Mouse (Mus musculus) embryo, embryonic 11 days (tissue): ENCODE measurements around the gene Rpl34.

Source experiments
- DNase-seq: peaks from one replicate; pipeline ENCODE4 v3.0.0-alpha.2; 2015

Gene Rpl34

DNA sequence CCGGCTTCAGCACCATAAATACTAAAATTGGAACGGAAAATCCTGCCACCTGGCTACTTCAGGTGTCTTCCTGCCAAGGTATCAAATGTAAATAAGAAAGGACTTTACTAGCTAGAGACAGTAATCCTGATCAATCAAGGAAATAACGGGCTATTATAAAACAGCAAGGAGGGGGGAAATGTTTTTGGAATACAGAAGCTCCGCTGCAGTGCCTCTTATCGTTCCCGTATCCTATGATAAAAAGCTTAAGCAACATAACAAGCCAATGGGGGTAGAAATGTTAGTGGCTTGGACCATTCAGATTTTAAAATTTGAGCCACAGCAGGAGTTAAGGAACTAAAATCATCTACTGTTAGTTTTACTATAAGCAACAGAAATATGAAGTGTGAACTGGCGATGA is 20.1 kb downstream of the Rpl34 start:
- no peak for DNase-seq

DNA sequence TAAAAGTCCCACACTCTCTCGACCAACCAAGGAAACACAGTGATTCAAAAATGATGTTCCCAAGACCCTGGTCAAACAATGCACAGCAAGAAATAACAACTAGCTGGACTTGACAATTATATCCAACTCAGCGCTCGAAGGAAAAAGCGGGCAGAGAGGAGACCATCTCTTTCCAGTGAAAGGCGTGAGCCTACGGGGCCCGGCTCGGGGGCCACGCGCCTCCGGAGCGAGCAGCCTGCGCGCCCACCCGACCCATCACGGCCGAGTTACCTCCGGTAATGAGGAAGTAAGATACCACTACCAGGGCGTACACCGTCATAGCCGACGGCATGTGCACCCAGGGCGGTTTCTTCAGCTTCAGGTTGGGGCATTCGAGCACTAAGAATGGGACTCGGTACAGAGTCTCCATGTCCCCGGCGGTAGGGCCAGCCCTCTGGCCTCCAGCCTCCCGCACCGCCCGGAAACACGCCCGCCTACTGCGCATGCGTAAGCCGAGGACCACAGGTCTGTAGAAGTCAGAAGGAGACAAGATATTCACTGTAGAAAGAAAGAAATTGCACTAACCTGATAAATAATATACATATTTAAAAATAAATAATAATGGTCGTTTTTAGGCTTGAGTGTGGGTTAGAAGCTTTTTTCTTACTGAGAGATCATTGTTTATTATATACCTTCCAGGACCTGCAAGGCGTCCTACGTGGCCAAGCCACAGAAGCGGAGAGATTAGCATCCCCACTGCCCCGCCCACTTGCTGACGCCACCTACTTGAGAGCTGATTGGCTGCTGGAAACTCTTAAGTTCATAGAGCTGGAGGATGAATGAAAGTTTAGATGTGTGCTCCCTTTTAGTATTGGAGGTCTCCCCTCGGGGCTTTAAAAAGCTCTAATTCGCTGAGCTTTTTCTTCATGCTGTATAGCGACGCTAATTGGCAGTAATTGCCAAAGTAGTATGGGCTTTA is 21.0 kb downstream of the Rpl34 start, which contains the start of gene Ostc:
Gene Ostc (minus strand): TSS at position 478 of the 958 bp plus-strand sequence.
- DNase-seq, result peak; percentile 99

DNA sequence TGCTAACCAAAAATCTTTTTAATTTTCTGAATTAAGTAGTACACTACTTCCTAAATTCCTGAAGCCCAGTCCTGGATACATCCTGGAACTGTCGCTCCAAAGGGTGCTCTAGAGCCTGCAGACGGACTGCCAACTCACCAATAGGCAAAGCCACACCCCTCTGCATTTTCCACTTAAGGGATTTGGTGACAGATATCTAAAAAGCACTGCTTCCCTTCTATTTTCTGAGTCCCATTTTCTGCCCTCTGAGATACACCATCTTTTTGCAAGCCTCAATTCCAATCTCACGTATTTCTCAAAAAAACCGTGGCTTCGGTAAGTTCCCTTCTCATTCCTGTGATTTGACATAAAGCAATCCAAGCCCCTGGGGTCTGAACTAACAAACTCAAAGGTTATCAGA is 21.7 kb downstream of the Rpl34 start:
- DNase-seq, result peak; percentile 37

DNA sequence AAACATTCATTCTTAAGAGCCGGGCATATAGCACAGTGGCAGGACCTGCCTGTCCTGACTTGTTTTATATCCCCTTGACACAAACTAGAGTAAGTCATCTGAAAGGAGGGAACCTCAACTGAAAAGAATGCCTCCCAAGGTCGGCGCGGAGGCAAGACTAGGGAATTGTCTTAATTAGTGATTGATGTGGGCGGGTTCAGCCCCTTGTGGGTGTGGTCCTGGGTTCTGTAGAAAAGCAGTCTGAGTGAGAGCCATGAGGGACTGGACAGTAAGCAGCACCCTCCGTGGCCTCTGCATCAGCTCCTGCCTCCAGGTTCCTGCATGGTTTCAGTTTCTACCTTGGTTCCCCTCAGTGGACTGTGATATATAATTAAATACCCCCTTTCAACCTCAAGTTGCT is 27.9 kb downstream of the Rpl34 start:
- DNase-seq, result no peak

DNA sequence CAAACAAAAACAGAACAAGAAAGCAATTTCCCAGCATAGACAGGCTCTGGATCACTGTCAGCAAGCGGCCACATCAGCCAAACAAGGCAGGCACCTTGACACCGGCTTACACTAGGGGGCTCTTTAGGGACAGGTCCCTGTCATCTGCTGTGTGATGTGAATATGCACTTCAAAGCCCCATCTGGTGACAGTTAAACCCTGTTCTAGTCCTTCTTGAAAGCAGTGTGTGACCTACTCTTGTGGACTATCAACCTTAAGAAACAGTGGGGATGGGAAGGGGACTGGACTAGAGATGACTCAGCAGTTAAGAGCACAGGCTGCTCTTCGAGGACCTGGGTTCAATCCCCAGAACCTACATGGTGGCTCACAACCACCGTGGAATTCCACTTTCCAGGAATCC is 32.6 kb downstream of the Rpl34 start:
- no peak for DNase-seq

DNA sequence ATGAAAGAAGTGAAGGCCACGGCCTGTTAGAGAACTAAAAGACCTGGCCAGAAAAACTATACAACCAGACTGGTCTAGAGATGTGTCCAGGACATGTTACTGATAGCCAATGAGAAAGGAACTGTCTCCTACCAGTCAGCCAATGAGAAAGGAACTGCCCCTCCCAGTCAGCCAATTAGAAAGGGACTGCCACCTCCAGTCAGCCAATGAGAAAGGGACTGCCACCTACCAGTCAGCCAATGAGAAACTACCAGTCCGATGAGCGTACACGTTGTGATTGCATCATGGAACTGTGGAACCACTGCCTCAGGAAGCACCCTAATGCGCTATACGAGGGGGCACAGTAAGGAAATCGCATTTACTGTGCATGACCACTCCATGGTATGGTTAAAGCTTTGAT is 35.5 kb downstream of the Rpl34 start:
- no peak for DNase-seq

DNA sequence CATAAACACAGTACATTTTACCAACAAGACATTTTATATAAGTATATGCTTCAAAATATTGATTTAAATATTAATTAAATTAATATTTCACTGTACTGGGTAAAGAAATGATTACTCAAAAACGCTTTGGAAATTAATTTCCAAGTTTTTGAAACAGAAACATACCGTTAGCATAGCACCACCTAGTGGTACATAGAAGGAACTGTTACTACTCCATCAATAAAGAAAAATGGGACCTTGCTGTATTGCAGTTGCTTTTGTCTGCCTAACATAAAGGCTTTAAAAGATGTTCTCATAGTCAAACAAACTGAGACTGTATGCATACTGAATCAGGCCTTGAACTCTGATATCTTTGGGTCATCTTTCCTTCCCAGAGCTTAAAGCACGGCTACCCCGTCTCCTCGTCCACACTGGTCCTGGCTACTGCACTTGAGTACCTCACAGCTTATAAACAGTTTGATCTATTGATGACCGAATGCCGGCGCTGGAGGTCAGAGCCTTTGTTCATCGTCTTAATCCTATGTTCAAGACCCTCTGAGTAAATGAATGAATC is 36.1 kb downstream of the Rpl34 start:
- peak; percentile 60 for DNase-seq

DNA sequence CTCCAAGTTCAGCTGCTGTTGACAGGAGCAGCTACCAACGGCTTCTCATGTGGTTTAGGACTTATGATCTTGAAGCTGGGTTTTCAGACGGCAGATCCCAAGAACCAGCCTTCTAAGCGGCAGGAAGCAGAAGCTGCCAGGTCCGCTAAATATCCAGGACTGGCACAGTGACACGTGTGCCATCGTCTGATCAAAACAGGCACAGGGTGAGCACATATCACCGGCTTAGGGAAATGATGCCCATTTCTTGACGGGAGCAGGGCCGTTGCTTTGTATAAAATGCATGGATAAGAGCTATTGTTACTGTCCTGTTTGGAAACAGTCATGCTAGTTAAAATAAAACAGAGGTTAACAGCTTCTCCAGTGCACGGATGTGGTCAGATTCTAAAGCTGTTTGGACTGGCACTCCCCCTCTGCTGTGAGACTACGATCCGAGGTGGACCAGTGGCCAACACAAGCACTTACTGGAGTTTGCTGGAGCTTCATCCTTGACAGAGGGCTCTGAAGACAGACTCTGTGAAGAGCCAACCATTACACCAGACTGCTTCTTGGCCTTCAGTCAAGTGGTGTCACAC is 38.5 kb downstream of the Rpl34 start:
- no peak for DNase-seq

DNA sequence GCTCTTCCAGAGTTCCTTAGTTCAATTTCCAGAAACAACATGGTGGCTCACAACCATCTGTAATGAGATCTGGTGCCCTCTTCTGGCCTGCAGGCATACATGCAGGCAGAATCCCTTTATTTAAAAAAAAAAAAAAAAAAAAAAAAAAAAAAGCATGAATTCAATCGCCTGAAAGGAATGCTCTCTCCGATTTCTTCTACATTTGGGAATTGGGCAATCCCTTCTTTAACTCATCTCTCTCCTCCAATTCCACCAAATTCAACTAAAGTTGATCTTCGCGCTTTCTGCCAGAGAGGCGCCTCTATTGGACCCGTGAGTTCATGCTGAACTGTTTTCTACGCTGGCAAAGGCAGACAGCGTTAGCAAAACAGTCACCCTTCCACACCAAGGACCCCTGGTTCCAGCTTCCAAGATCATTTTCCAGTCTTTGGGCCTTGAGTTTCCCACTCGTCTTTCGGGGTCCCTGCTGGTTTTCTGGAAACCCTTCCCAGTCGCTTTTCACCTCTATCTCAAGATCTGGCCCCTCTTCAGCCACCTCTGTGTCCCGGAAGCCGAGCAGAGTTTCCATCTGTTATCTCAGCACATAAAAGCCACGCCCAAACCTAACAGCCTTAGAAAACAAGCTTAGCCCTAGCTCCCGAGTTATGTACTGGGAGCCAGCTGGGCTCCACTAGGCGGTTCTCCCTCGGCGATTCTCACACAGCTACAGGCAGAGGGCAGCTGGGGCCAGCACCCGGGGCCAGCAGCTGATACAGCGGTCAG is 39.2 kb downstream of the Rpl34 start:
- peak; percentile 69 for DNase-seq

DNA sequence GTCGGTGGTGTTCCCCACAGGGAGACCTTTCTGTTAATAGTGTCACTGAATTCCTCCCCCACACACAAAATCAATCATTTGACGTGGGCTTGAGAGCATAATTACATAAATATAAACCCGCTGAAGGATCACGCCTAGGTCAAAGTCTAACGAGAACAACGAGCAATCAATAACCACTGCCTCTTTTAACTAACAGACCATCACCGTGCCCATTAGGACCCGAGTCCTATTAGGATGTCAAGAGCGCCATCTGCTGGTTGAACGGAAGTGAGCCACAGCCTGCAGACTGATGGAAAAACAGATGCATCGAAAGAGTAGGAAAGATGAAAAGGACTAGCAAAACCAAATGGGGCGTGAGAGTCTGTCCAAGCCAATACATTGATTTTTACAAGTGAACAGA is 40.6 kb downstream of the Rpl34 start:
- peak; percentile 92 for DNase-seq

DNA sequence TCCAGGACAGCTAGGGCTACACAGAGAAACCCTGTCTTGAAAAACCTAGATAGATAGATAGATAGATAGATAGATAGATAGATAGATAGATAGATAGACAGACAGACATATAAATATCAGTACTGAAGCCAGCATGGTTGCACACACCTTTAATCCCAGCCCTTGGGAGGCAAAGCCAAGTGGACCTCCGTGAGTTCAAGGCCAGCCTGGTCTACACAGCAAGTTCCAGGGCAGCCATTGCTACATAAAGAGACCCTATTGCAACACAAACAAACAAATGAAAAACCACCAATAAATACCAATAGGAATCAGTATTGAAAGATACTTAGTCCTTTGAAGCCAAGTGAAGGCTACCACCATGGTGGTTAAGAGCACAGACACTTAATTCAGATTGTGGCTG is 43.1 kb downstream of the Rpl34 start:
- no peak for DNase-seq

DNA sequence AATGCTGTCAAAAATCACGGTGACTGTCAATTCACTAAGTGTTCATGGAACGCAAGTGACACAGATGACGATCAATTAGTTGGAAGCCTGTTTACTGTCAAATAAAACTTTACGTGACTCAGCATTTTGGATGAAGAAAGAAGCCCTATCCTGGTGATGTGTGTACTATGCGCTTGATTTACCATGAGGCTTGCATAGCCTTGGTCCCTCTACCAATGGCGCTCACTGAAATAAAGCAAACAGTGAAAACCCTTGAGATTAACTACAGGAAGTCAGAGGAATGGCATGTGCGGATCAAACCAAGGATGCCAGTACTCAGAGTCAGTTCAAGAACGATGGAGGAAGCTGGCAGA is 45.2 kb downstream of the Rpl34 start:
- no peak for DNase-seq

DNA sequence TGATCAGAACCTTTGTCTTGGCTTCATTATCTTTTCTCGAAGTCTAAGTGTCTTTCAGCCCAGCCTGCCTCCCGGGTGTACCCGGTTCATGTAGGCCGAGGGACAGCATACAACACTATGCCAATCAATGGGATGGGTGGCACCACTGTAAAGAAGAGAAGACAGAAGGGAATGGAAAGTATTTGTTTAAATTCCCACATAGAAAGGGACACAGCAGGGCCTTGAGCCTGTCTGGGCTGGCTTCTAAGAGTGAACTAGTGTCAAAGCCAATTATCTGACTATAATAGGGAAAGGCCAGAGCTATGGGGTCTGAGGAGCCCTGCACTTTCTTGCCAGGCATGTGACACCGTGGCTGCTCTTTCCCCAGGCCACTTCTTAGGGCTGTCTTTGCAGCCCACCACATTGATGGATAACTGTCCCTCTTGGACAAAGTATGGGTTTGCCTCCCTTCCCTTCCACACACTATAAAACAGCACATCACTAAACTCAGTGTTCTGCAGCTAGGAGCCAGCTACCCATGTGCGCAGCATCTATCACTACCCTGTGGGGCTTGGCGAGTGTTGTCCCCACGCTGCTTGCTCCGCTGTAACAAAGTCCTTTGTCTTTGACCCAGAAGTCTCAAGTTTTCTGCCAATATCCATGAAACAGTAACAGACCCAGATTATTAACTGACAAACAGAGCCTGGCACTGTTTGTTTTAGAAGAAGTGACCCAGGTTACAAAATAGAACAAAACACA is 45.8 kb downstream of the Rpl34 start:
- DNase-seq, result no peak

DNA sequence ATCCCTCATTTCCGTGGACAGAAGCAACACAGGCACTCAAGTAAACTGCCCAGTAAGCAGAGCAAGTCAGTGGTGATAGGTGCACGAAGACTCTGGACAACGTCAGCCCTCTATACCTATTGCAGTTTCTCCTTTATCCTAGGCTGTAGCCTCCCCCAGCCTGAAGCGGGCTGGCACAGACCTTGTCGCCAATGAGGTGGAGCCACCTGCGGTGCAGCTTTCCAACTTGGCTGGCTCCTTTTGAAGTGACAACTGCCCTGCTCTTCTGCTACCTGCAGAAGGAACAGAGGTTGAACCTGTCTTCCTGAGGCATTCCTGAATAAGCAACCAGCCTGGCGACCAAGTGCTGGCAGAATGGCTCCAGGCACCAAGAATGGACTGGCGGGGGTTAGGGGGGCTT is 46.4 kb downstream of the Rpl34 start:
- DNase-seq, result no peak

DNA sequence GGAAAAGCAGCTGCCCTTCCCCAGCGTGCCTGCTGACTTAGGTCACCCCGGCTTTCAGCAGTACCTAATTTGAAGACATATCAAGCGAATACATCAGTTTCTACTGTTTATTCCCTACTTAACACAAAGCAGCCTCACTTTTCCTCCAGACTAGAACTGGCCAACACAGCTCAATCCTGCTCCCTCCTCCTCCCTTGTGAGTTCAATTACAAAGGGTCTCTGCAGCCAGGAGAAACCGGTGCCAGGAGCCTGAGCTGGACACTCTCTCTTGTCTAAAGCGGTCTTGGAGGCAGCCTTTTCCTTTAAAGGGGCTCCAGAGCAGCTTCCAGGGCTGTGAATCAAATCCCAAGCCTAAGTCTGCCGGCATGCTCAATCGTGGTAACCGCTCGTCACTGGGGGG is 48.0 kb downstream of the Rpl34 start:
- no peak for DNase-seq

DNA sequence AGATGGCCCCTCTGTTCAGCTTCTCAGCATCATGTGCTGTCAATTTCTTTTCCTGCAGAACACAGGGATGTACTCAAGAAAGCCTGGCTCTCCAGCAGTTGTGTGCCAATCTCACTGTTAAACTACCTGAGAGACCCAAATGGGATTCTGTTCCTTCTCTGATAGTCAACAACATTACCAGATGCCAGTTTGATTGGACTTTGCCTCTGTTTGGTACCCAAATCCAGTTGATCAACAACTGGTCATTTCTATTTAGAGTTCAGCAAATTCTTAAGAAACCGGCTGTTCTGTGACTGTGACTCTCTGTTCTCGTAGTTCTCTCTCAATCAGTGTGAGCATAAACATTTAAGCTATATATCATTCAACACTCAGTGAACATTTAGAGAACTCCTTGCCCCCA is 49.0 kb downstream of the Rpl34 start:
- no peak for DNase-seq

DNA sequence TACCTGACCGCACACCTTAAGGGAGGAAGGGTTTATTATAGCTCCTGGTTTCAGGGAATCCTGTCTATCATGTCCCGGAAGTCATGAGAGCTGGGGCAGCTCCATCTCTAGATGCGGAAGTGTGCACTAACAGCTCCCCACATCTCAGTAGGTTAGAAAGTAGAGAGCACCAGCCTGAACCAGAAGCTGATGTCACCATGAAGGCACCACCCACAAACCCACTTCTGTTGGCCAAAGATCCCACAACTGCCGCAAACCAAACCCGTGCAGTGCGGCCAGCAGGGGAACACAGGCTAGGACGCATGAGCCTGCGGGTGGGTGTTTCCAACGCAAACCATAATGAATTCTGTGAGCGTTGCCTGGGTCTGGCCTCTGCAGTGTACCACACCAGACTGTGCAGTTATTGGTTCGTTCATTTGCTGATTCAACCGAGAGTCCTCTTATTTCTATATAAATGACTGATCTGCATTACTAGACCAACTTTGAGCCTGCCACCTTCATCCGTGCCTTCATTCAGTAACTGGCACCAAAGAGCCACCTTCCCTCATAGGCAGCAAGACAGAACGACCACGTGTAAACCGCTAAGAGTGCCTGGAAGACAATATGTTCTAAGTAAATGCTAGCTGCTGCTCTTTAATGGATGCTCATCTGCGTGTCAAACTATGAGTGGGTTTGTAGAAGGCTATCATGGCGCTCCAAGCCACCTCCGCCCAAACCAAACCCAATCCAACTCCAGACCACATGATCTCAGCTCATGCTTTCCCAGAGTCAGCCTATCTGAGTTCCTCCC is 52.3 kb downstream of the Rpl34 start:
- no peak for DNase-seq
